Mouse (Mus musculus) embryonic fibroblast, embryonic 13.5 days (primary cell): ENCODE results near the gene Myh7.

Source experiments
- CTCF ChIP-seq: IDR thresholded peaks from 2 replicates; pipeline ENCODE4 v1.5.1; 2011; ENCODE audit warnings: mild to moderate bottlenecking, control low read depth, low read length, moderate library complexity, borderline replicate concordance; ENCODE audit not compliant: insufficient read depth
- POLR2A ChIP-seq: IDR thresholded peaks from 2 replicates; pipeline ENCODE4 v1.6.1; 2011; ENCODE audit warnings: low read depth, mild to moderate bottlenecking, control low read depth, low read length, moderate library complexity

GRCm38 (mm10) chr14:55028333-55028835 lies 34.0 kb upstream of the Myh7 start:
- no peak for TF ChIP-seq CTCF
- TF ChIP-seq POLR2A = no peak
